Mouse (Mus musculus): ENCODE data around the gene Gm5155.
"Not testable (repeated sequence)": the region's sequence is repeated elsewhere in the genome, so short reads cannot be mapped to it uniquely, and the experiment has no call there.

Gm5155 gene

DNA sequence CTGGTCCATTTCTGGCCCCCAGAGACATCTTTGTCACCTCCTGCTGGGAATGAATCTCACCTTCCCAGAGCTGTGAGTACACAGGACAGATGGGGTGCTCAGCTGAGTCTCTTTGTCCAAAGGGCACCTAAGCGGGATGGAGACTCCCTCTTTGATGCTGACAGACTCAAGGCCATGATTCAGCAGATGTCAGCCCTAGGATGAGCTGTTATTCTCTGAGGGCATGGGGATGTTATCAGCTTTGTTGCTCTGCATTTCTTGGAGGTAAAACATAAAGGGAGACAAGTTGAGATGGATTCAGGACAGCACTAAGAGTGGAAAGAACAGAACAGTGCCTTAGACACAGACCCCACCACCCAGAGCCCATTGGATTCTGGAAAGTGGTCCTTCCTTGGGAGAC lies at the start of gene Gm5155:
TSS of gene Gm5155 (plus strand) at position 301 of the 400 bp plus-strand sequence.
- DNase-seq = no peak

DNA sequence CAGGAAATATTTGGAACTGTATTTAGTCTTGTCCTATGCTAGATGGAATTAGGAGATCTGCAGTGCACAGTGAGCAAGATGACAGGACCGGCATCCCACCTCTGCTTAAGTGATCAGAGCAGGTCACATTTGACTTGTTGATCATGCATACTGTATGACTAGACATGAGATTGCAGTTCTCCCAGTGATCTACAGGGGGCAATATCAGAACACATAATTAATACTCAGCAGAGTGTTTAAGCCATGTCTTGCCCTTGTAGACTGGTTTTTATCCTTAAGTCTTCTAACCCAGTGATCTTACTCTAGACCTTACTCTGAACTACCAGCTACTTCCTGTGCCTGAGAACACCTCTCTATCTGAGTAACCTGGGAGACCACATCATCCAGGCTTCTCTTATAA lies 791 bp upstream of the Gm5155 start:
- DNase-seq = no peak

DNA sequence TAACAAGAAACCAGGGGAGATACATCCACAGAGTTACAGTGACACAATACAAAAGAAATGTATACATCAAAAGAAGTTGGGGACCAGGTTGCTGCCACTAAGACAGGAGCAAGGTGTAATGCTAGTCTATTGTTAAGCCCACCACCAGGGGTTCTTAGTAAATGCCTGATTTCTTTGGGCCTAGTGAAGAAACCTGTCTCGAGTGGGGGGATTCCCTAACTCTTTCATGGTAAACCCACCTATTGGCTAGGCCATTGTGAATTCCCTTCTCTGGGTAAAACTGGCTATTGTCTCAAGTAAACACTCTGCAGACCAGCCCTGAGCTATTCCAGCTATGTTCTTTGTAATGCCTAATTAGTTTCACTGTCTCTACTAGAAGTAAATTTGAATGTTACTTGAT lies 23.8 kb downstream of the Gm5155 start:
- DNase-seq = not testable (repeated sequence)

GRCm38 (mm10) chr7:17903146-17903915 lies 31.8 kb downstream of the Gm5155 start:
- no peak for DNase-seq
